Mouse (Mus musculus) thymus, postnatal 4 days (tissue): ENCODE data around the gene Cacna2d3.

Experiments used
- DNase-seq: peaks from one replicate; pipeline ENCODE4 v3.0.0; 2021

The Cacna2d3 gene

DNA sequence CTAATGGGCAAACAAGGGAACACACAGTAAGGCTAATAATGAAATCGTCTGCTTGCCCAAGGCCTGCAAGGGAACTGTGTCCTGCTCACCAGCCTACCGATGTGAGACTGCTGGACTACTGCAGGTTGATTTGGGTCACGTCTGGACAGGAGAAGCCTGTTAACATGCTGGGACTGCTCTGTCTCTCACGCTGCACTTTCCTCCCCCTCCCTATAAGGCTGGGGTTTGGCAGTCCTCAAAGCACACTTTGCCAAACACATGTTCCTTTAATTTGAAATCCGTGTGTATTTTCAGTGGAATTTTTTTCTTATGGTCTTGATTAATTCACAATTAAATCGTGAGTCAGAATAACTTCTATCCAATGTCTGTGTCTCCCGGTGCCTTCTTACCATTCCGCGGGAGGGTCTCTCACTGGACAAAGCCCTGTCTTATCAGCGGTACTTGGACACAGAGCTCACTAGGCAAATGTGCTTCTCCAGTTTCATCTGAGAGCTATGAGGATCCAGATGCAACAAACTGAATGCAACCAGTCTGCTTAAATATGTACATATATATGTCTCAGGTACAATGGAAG is 584.6 kb downstream of the Cacna2d3 start:
- DNase-seq = no peak

GRCm38 (mm10) chr14:29134901-29135300 is 586.8 kb downstream of the Cacna2d3 start:
- DNase-seq = no peak

- DNase-seq = no peak
These were observed 591.2 kb downstream of the Cacna2d3 start for GRCm38 (mm10) chr14:29130511-29130910.

DNA sequence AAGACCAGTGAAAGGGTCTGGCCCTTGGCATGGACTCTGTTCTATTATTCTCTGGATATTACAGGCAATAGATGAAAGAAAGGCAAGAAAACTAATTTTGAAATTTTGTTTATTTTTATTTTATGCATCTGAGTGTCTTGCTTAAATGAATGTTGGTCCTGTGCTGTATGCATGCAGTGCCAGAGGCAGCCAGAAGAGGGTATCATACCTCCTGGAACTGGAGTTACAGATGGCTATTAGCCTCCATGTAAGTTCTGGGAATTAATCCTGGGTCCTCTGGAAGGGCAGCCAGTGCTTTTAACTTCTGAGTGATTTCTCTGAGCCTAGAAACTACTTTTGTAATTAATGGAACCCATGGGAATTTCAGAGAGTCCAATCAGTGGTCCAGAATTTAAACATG is 597.8 kb downstream of the Cacna2d3 start:
- no peak for DNase-seq

DNA sequence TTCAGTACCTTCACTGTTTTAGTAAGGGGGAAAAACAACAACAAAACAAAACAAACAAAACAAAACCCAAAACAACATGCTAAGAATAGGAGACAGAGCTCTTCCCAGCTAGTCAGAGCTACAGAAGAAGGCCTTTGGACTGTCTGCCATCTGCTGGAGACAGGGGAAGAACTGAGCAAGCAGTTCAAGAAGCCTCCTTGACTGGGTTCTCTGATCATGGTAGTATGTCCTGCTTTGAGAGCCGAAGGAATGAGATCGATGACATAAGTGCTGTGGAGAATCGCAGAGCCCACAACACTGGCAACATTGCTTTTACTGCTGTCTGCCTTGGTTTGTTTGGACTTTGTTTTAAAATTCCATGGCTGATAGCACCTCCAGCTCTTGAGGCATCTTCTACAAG is 598.9 kb downstream of the Cacna2d3 start:
- DNase-seq = no peak

GRCm38 (mm10) chr14:29113852-29114450 is 607.7 kb downstream of the Cacna2d3 start:
- DNase-seq = no peak

- DNase-seq = no peak
These were observed 610.0 kb downstream of the Cacna2d3 start for GRCm38 (mm10) chr14:29111666-29112065.

- no peak for DNase-seq
These were observed 611.1 kb downstream of the Cacna2d3 start for GRCm38 (mm10) chr14:29110351-29111091.

- no peak for DNase-seq
These were observed 614.2 kb downstream of the Cacna2d3 start for GRCm38 (mm10) chr14:29107464-29107863.

- DNase-seq = no peak
These were observed 623.9 kb downstream of the Cacna2d3 start for GRCm38 (mm10) chr14:29097776-29098175.

DNA sequence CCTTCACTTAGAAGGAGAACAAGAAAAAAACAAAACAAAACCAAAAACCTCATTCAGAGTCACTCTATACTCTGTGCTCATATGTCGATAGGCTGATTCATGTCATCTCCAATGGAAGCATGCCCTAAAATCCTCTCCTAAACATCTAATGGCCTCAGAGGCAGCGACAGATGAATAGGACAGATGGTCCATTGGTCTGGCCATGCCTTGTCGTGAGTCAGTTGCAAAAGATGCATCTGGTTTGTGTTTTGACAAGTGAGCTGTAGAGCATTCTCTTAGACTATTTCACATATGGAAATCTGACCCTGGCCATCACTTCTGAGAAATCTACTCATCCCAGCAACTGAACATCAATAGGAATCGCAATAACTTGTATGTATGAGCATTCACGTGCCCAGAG is 626.2 kb downstream of the Cacna2d3 start:
- DNase-seq = no peak

- DNase-seq = peak; percentile 72
These were observed 631.6 kb downstream of the Cacna2d3 start for GRCm38 (mm10) chr14:29090074-29090473.

DNA sequence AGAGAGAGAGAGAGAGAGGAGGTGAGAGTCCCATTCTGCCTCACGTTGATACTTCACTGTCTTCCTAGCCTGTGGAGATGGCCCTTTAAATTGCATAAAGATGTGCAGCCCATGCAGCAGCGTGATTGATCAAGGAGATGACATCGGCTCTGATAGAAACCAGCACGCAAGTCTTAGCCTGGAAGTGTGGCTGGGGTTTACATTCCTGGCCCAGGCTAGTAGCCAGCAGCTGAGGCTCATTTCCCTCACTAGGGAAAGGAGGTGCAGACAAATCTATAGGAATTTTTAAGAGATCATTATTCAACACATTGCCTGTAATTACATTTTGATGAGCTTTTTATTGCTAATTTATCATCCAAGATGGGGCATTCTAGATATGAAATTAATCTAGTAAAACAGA is 635.1 kb downstream of the Cacna2d3 start:
- no peak for DNase-seq

DNA sequence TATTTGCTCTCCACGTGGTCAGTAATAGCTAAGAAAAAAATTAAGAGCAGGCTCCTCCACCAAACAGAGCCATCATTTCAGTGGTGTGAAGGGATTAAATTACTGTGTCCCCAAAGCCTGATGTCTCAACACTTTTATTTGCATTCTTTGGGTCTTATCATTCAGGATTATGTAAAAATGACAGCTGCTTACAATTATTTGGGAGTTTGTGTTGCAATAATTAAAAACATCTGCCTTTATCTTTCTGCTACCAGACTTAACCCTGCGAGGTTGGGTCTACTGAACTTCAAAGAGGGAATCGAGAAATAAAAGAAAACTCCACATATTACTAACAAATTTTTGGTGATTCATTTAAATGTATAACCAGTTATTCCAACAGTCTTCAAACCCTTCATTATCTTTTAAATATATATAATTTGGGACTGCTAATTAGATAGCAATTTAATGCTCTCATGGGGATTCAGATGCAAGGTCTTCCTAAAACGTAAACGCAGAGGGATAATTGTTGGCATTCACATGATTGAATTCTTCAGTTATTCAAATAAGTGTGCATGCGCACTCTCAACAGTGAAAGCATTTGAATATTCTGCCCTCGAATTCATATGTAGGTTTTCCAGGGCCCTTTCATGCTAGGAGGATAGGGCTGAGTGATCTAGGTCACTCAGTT is 636.0 kb downstream of the Cacna2d3 start:
- no peak for DNase-seq

GRCm38 (mm10) chr14:29082171-29082570 is 639.5 kb downstream of the Cacna2d3 start:
- no peak for DNase-seq

DNA sequence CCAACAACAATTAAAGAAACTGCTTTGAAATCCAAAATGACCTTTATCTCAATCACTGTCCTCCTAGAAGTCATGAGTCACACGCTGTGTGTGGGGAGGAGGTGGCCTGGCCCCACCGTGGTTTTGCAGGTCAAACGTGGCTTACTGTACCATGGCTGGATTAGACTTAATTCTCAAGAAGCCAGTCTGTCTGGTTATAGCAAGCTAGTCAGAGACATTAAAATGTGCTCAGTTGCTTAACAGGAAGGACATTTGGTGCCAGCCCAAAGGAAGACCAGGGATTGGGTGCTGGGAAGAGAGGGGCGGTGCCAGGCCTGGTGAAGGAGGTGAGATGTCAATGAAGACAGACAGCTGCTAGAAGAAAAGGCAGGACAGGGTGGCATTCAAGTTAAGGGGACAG is 641.0 kb downstream of the Cacna2d3 start:
- no peak for DNase-seq

DNA sequence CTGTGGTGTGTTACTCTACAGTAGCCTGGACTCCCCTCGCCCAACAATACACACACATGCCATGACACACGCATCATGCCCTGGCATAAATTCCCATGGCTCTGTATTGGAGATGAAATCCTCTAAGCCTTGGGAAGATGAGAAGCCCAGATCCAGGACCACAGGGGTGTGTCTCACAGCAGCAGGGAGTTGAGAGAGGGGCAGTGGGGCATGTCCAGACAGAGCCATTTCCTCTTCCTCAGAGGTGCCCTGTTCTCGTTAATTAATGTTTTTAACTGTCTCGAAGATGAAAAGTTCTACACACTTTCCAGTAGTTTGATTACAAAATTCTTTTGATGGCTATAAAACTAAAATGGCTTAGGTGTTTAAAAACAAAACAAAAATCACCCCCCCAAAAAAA is 641.4 kb downstream of the Cacna2d3 start:
- DNase-seq = no peak

DNA sequence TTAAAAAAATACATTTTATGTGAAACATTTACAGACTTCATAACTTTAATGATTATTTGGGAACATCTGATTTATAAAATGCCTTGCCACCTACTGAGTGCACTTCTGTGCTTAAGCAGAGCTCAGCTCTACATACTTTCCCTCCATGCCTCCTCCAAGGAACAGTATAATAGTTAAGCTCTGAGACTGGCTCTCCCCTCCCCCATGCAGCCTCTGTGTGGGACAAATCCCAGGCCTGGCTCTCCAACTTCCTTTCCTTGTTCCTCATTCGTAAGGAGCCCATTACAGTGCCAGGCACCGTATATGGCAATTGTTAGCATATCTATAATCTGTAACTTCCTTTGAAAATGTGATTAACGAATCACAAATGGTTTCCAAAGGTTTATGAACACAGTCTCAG is 644.2 kb downstream of the Cacna2d3 start:
- no peak for DNase-seq

GRCm38 (mm10) chr14:29073747-29074146 is 647.9 kb downstream of the Cacna2d3 start:
- DNase-seq = no peak

GRCm38 (mm10) chr14:29062676-29063075 is 659.0 kb downstream of the Cacna2d3 start:
- no peak for DNase-seq

DNA sequence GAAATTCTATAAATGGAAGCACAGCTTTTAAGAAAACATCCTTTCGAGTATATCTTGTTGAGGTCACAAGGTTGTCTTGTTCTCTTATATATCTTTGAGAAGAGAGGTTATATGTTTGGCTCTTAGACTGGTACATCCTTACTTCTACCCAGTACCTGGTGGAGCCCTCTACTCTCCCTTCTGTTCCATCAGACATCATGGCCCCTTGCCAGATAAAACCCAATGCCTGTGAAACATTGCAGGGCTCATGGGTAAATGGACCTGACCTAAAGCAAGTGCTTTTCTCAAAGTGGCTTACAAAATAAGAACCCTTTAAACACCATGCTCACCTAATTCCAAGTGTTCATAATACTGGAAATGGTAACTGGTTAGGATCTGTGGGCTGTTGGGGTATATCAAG is 660.2 kb downstream of the Cacna2d3 start:
- no peak for DNase-seq

GRCm38 (mm10) chr14:29060679-29061078 is 661.0 kb downstream of the Cacna2d3 start:
- DNase-seq = no peak

DNA sequence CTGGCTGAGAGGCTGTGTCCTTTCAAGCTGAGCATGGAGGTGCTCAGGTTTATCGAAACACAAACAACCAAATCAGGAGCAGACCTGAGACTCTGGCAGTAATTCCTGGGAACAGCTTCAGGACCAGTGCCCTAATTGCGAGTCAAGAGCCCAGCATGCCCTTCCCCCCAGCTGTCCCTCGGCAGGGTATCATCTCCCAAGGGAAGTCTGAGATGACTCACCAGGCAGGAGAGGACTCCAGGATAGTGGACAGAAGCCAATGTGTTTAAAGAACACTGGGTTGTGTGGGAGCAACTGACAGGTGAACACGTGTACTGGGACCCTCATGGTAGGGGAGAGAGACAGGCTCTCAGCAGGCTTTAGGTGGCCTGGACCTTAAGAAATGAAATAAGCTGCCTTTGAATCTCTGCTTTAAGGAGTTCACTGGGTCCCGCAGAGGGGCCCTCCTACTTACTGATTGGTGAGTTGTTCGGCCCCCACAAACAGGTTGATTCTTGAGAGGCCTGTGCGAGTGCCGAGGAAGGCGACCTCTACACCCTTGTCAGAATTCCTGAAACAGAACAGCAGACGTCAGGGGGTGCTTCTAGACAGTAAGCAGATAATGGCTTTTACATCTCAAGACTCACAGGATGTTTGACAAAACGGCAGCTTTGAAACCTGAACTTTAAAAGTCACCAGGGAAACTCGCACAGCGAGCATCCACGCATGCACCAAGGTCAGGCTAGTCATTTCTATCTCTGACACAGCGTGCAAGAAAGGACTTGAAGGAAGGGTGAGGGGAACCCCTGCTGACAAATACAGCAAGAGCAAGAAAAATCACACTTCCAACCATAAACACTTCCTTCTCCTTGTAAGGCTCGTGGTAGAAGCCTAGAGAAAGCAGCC is 669.5 kb downstream of the Cacna2d3 start:
- DNase-seq = no peak
